Mouse (Mus musculus) spleen, adult 2 months (tissue): ENCODE measurements at regions not wholly inside any gene's neighbourhood (a gene's known extent, or its start where the extent isn't known, plus 50 kb on each side); places are given as distances from the start of the nearest gene placed in this dataset.
A peak's percentile ranks its signal among the peaks of the same experiment; 100 is the strongest.

Source experiments
- DNase-seq, 2 experiments: peaks; one replicate each; pipeline versions ENCODE4 v3.0.0 to v3.0.0-alpha.2; 2012 to 2021; ENCODE audit warnings: low spot score in 2 of 2, low read depth in 1 of 2
- H3K27ac ChIP-seq: fragments of 200-500 bp; 2 replicates; pipeline ENCODE4 v1.5.1; 2012; ENCODE audit warnings: low read length, inconsistent platforms; ENCODE audit not compliant: insufficient read depth
- H3K27me3 ChIP-seq: fragments of 200-500 bp; 2 replicates; pipeline ENCODE4 v1.6.1; 2012; ENCODE audit warnings: mild to moderate bottlenecking, moderate library complexity, low read length, inconsistent platforms; ENCODE audit not compliant: control insufficient read depth, insufficient read depth
- H3K36me3 ChIP-seq: fragments of 200-500 bp; 2 replicates; pipeline ENCODE4 v1.6.1; 2012; ENCODE audit warnings: mild to moderate bottlenecking, low read length, inconsistent platforms; ENCODE audit not compliant: control insufficient read depth, insufficient read depth
- H3K4me1 ChIP-seq: fragments of 200-500 bp; 2 replicates; pipeline ENCODE4 v1.6.1; 2011; ENCODE audit warnings: inconsistent platforms; ENCODE audit not compliant: control insufficient read depth, insufficient read depth, insufficient read length
- H3K4me3 ChIP-seq: fragments of 200-500 bp; 2 replicates; pipeline ENCODE4 v1.5.1; 2011; ENCODE audit warnings: mild to moderate bottlenecking, inconsistent platforms; ENCODE audit not compliant: insufficient read depth, insufficient read length; ENCODE audit errors: extremely low read depth
- CTCF ChIP-seq: fragments of 200-500 bp; IDR thresholded peaks from 2 replicates; pipeline ENCODE4 v1.5.1; 2011; ENCODE audit warnings: mild to moderate bottlenecking, inconsistent platforms; ENCODE audit not compliant: insufficient read depth, insufficient read length, insufficient replicate concordance; ENCODE audit errors: extremely low read depth
- POLR2A ChIP-seq: fragments of 200-500 bp; IDR thresholded peaks from 2 replicates; pipeline ENCODE4 v1.6.1; 2011; ENCODE audit warnings: low read depth, low read length, inconsistent platforms
- WGBS: fragments of 180-500 bp; shearing (Covaris S2); methylation state at CpG from one replicate; pipeline ENCODE4 v1.1.7; 2018; 5-methylcytosine and 5-hydroxymethylcytosine counted together

DNA sequence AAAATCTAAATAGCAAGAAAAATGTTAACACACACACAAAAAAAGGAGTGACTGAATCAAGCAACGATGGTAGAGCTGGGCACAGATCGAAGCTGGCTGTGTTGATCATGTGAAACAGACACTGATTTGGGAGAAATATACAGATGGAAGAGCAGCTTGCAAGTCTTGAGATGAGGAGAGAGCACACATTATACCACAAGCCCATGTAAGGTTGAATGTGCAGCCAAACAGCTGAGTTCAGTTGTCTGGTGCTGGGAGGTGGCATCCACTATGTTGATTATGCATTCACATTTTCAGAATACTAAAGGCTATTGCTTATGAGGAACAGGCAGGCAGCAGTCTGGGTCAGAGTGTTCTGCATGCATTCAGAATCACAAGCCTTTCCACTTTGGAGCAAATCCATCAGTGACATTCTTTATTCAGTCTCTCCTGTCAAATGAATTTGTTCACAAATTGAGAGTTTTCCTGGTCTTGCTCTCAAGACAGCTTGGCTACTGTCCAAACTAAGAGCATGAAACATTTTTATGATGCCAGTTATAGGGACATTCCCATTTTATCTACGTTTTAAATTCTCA lies 63.0 kb upstream of the Gprin3 start:
- H3K4me1 ChIP-seq = no peaks in the 10 kb centered on the region
- H3K4me3 ChIP-seq = no peak overlapping the region
- DNase-seq = no peak
- H3K27ac ChIP-seq = no peak overlapping the region
- H3K27me3 ChIP-seq = no peaks in the 10 kb centered on the region
- 72% methylated on average over 3 of the region's 3 CpGs for WGBS
- no peak for TF ChIP-seq POLR2A
- TF ChIP-seq CTCF = no peak
- H3K36me3 ChIP-seq = no peaks in the 10 kb centered on the region

DNA sequence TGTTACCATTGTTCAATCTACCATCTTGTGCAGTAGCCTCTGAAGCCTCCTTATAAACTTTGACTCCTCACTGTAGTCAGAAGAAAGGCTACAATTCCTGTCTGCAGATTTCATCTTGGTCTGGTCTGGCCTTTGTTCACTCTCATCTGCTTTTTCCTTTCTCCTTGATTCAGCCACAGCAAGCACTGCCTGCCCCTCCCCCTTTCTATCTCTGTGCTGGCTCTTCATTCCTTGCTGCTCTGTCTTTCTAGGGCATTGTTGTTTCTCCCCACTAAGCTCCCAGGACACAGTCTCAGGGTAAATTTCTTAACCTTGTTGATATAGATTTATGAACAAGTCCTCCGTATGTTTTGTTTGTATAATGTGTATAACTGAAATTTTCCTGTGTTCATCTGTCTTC lies 62.3 kb upstream of the Gprin3 start:
- 93% methylated on average over 1 of the region's 1 CpGs for WGBS
- TF ChIP-seq CTCF (no peak), POLR2A (no peak)
- no peak for DNase-seq
- H3K36me3 ChIP-seq = no peaks in the 10 kb centered on the region
- no peaks in the 10 kb centered on the region for H3K27me3 ChIP-seq
- no peak overlapping the region for H3K4me3 ChIP-seq
- no peaks in the 10 kb centered on the region for H3K4me1 ChIP-seq
- no peak overlapping the region for H3K27ac ChIP-seq

DNA sequence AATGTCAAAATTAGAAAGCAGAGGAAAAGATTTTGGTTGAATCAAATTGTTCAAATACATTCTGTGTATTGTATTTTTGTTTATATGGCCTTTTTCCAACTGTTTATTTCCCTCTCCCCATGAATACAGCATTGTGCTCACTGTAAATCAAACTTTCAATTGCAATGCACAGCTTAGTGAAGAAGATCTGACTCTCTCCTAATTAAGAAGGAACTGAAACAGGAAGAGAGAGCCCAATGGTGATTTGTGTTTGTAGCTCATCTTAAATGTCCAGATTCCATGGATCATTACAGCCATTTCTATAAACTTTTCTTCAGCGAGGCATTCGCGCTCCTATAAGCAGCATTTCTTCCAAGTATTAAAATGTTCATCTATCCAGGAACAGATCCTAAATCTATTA lies 57.9 kb upstream of the Gprin3 start:
- Histone ChIP-seq H3K36me3 (no peaks in the 10 kb centered on the region), H3K27ac (no peak overlapping the region), H3K27me3 (no peaks in the 10 kb centered on the region), H3K4me3 (no peak overlapping the region), H3K4me1 (no peaks in the 10 kb centered on the region)
- TF ChIP-seq POLR2A (no peak), CTCF (no peak)
- DNase-seq = no peak
- WGBS = 97% methylated on average over 3 of the region's 3 CpGs

DNA sequence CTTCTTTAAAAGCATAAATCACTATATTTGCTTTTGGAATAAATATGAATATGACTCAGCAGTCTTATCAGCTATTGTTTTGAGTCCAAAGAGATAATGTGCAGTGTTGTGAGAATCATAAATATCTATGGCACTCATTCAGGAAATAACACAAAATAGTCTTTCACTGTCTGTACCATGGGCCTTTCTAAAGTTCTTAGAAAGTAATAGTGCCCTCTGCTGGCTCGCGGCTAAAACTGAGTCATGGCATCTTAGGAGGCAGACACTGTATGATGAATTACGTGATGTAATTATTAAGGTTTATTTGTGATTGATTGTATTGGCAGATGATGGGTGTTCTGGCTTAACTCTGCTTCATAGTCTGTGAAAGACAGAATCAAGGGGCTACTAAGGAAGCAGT lies 57.5 kb upstream of the Gprin3 start:
- no peak for TF ChIP-seq CTCF
- no peak for TF ChIP-seq POLR2A
- H3K4me3 ChIP-seq = no peak overlapping the region
- no peak overlapping the region for H3K27ac ChIP-seq
- peak in 1 of 2 experiments; percentile 15 for DNase-seq
- 6% methylated on average over 3 of the region's 3 CpGs for WGBS
- H3K36me3 ChIP-seq = no peaks in the 10 kb centered on the region
- no peaks in the 10 kb centered on the region for H3K4me1 ChIP-seq
- H3K27me3 ChIP-seq = no peaks in the 10 kb centered on the region
